Mouse (Mus musculus): Measurements from ENCODE around the gene Clec4g. TPM values are rescaled to one million over a fixed set of nuclear protein-coding genes. Genes with fewer than 3 reads are reported as not detected.

The Clec4g gene
- polyA plus RNA-seq, 1 experiment, result 0.50 TPM

GRCm38 (mm10) chr8:3721041-3721440 lies 590 bp upstream of the Clec4g start:
- Histone ChIP-seq H3K27me3 (replicated peaks; ENCODE audit: control insufficient read depth, insufficient read depth, low read length) (no peaks in the 10 kb centered on the region), H3K36me3 (ENCODE audit: control insufficient read depth, insufficient read depth, low read length) (no peaks in the 10 kb centered on the region), H3K4me3 (ENCODE audit: insufficient read depth, low read depth, low read length) (no peak overlapping the region), H3K4me1 (ENCODE audit: control insufficient read depth, insufficient read depth, low read length) (no peaks in the 10 kb centered on the region), H3K27ac (ENCODE audit: insufficient read depth, low read depth, low read length) (no peak overlapping the region)
- no peak for TF ChIP-seq CTCF (conservative IDR thresholded peaks at IDR 0.05; ENCODE audit: insufficient read depth, insufficient read length, low read depth, low read length)
- no peak for TF ChIP-seq POLR2A (IDR thresholded peaks at IDR 0.05; ENCODE audit: low read depth, low read length)
- DNase-seq, result no peak
- WGBS, result 11% methylated on average over 1 of the region's 1 CpGs

- H3K27me3 ChIP-seq (replicated peaks; ENCODE audit: control insufficient read depth, insufficient read depth, low read length), result no peaks in the 10 kb centered on the region
- TF ChIP-seq POLR2A (IDR thresholded peaks at IDR 0.05; ENCODE audit: low read depth, low read length), result no peak
- TF ChIP-seq CTCF (conservative IDR thresholded peaks at IDR 0.05; ENCODE audit: insufficient read depth, insufficient read length, low read depth, low read length), result peak; percentile 94
- no peak overlapping the region for H3K4me3 ChIP-seq (ENCODE audit: insufficient read depth, low read depth, low read length)
- no peaks in the 10 kb centered on the region for H3K4me1 ChIP-seq (ENCODE audit: control insufficient read depth, insufficient read depth, low read length)
- peak; percentile 68 for DNase-seq
- WGBS, result 18% methylated on average over 14 of the region's 14 CpGs
- no peaks in the 10 kb centered on the region for H3K36me3 ChIP-seq (ENCODE audit: control insufficient read depth, insufficient read depth, low read length)
- H3K27ac ChIP-seq (ENCODE audit: insufficient read depth, low read depth, low read length), result no peak overlapping the region
Measured at GRCm38 (mm10) chr8:3718559-3718958, 1.9 kb downstream of the Clec4g start.

- TF ChIP-seq CTCF (conservative IDR thresholded peaks at IDR 0.05; ENCODE audit: insufficient read depth, insufficient read length, low read depth, low read length) (no peak), POLR2A (IDR thresholded peaks at IDR 0.05; ENCODE audit: low read depth, low read length) (no peak)
- no peak overlapping the region for H3K27ac ChIP-seq (ENCODE audit: insufficient read depth, low read depth, low read length)
Measured at GRCm38 (mm10) chr8:3717321-3717954, 3.0 kb downstream of the Clec4g start.

GRCm38 (mm10) chr8:3711646-3712045 lies 8.8 kb downstream of the Clec4g start:
- no peaks in the 10 kb centered on the region for H3K27me3 ChIP-seq (replicated peaks; ENCODE audit: control insufficient read depth, insufficient read depth, low read length)
- peak; percentile 7 for DNase-seq
- H3K4me3 ChIP-seq (ENCODE audit: insufficient read depth, low read depth, low read length), result no peak overlapping the region
- no peak overlapping the region for H3K27ac ChIP-seq (ENCODE audit: insufficient read depth, low read depth, low read length)
- 38% methylated on average over 2 of the region's 2 CpGs for WGBS
- H3K36me3 ChIP-seq (ENCODE audit: control insufficient read depth, insufficient read depth, low read length), result no peaks in the 10 kb centered on the region
- H3K4me1 ChIP-seq (ENCODE audit: control insufficient read depth, insufficient read depth, low read length), result no peaks in the 10 kb centered on the region
- TF ChIP-seq POLR2A (IDR thresholded peaks at IDR 0.05; ENCODE audit: low read depth, low read length) (no peak), CTCF (conservative IDR thresholded peaks at IDR 0.05; ENCODE audit: insufficient read depth, insufficient read length, low read depth, low read length) (no peak)

More at GRCm38 (mm10) chr8:3717321-3717954, 3.0 kb downstream of the Clec4g start:
- no peak overlapping the region for H3K4me3 ChIP-seq (ENCODE audit: insufficient read depth, low read depth, low read length)
- DNase-seq, result no peak
- H3K36me3 ChIP-seq (ENCODE audit: control insufficient read depth, insufficient read depth, low read length), result no peaks in the 10 kb centered on the region
- WGBS, result 55% methylated on average over 12 of the region's 12 CpGs
- no peaks in the 10 kb centered on the region for H3K27me3 ChIP-seq (replicated peaks; ENCODE audit: control insufficient read depth, insufficient read depth, low read length)
- H3K4me1 ChIP-seq (ENCODE audit: control insufficient read depth, insufficient read depth, low read length), result no peaks in the 10 kb centered on the region

- no peak for TF ChIP-seq POLR2A (IDR thresholded peaks at IDR 0.05; ENCODE audit: low read depth, low read length)
- no peak for TF ChIP-seq CTCF (conservative IDR thresholded peaks at IDR 0.05; ENCODE audit: insufficient read depth, insufficient read length, low read depth, low read length)
- Histone ChIP-seq H3K36me3 (ENCODE audit: control insufficient read depth, insufficient read depth, low read length) (no peaks in the 10 kb centered on the region), H3K27ac (ENCODE audit: insufficient read depth, low read depth, low read length) (no peak overlapping the region), H3K4me1 (ENCODE audit: control insufficient read depth, insufficient read depth, low read length) (no peaks in the 10 kb centered on the region), H3K27me3 (replicated peaks; ENCODE audit: control insufficient read depth, insufficient read depth, low read length) (no peaks in the 10 kb centered on the region), H3K4me3 (ENCODE audit: insufficient read depth, low read depth, low read length) (no peak overlapping the region)
- DNase-seq, result no peak
- WGBS, result 75% methylated on average over 3 of the region's 3 CpGs
Measured at GRCm38 (mm10) chr8:3710312-3710711, 10.1 kb downstream of the Clec4g start.

- TF ChIP-seq CTCF (conservative IDR thresholded peaks at IDR 0.05; ENCODE audit: insufficient read depth, insufficient read length, low read depth, low read length), result no peak
- TF ChIP-seq POLR2A (IDR thresholded peaks at IDR 0.05; ENCODE audit: low read depth, low read length), result no peak
- Histone ChIP-seq H3K4me1 (ENCODE audit: control insufficient read depth, insufficient read depth, low read length) (no peaks in the 10 kb centered on the region), H3K27ac (ENCODE audit: insufficient read depth, low read depth, low read length) (no peak overlapping the region), H3K4me3 (ENCODE audit: insufficient read depth, low read depth, low read length) (no peak overlapping the region), H3K27me3 (replicated peaks; ENCODE audit: control insufficient read depth, insufficient read depth, low read length) (no peaks in the 10 kb centered on the region), H3K36me3 (ENCODE audit: control insufficient read depth, insufficient read depth, low read length) (no peaks in the 10 kb centered on the region)
- 65% methylated on average over 7 of the region's 7 CpGs for WGBS
- DNase-seq, result no peak
Measured at GRCm38 (mm10) chr8:3707611-3708010, 12.8 kb downstream of the Clec4g start.

- DNase-seq, result peak; percentile 16
- H3K4me3 ChIP-seq (ENCODE audit: insufficient read depth, low read depth, low read length), result no peak overlapping the region
- H3K36me3 ChIP-seq (ENCODE audit: control insufficient read depth, insufficient read depth, low read length), result no peaks in the 10 kb centered on the region
- no peak overlapping the region for H3K27ac ChIP-seq (ENCODE audit: insufficient read depth, low read depth, low read length)
- 50% methylated on average over 4 of the region's 4 CpGs for WGBS
- no peaks in the 10 kb centered on the region for H3K4me1 ChIP-seq (ENCODE audit: control insufficient read depth, insufficient read depth, low read length)
- TF ChIP-seq POLR2A (IDR thresholded peaks at IDR 0.05; ENCODE audit: low read depth, low read length) (no peak), CTCF (conservative IDR thresholded peaks at IDR 0.05; ENCODE audit: insufficient read depth, insufficient read length, low read depth, low read length) (peak; percentile 49)
- H3K27me3 ChIP-seq (replicated peaks; ENCODE audit: control insufficient read depth, insufficient read depth, low read length), result no peaks in the 10 kb centered on the region
Measured at GRCm38 (mm10) chr8:3705711-3706110, 14.7 kb downstream of the Clec4g start.
